Mouse (Mus musculus) bone marrow, adult 2 months (tissue): ENCODE measurements around the gene Olfr1128. TPM values are rescaled to one million over a fixed set of nuclear protein-coding genes. Genes with fewer than 3 reads are reported as not detected.
"Not testable (repeated sequence)": the region's sequence is repeated elsewhere in the genome, so short reads cannot be mapped to it uniquely, and the experiment has no call there.

Experiments used
- H3K27ac ChIP-seq: fragments of 200-500 bp; 2 replicates; pipeline ENCODE4 v1.5.1; 2012; ENCODE audit warnings: low read depth, mild to moderate bottlenecking, control low read depth, inconsistent platforms, low read length; ENCODE audit not compliant: control insufficient read depth, poor library complexity, insufficient read depth
- H3K4me1 ChIP-seq: fragments of 200-500 bp; 2 replicates; pipeline ENCODE4 v1.6.1; 2011; ENCODE audit warnings: low read length; ENCODE audit not compliant: control insufficient read depth, insufficient read depth
- H3K4me3 ChIP-seq: fragments of 200-500 bp; replicated peaks from 2 replicates; pipeline ENCODE3; 2011; ENCODE audit warnings: mild to moderate bottlenecking, low read depth, low read length, control low read depth; ENCODE audit not compliant: control insufficient read depth
- CTCF ChIP-seq: fragments of 200-500 bp; IDR thresholded peaks from 2 replicates; pipeline ENCODE4 v1.5.1; 2011; ENCODE audit warnings: low read length, control low read depth; ENCODE audit not compliant: control insufficient read depth, insufficient read depth
- POLR2A ChIP-seq: fragments of 200-500 bp; IDR thresholded peaks from 2 replicates; pipeline ENCODE4 v1.6.1; 2011; ENCODE audit warnings: low read depth, mild to moderate bottlenecking, control low read depth, low read length, borderline replicate concordance; ENCODE audit not compliant: control insufficient read depth
- WGBS: fragments of 180-500 bp; shearing (Covaris S2); methylation state at CpG from one replicate; pipeline ENCODE4 v1.1.7; 2018; 5-methylcytosine and 5-hydroxymethylcytosine counted together
- polyA plus RNA-seq: library from polyadenylated mRNA; stranded (reverse); fragments of >200 nt; gene quantifications from 2 replicates; pipeline ENCODE4 v1.2.4, GENCODE M21; 2011; ENCODE audit warnings: low replicate concordance; ENCODE audit not compliant: missing spikeins, insufficient read depth, insufficient read length

Gene Olfr1128
- polyA plus RNA-seq: not detected in 2 replicates

- 77% methylated on average over 1 of the region's 1 CpGs for WGBS
- no peak for TF ChIP-seq CTCF
- no peak for TF ChIP-seq POLR2A
- no peaks in the 10 kb centered on the region for H3K4me1 ChIP-seq
These were observed at the start of gene Olfr1128 for GRCm38 (mm10) chr2:87545442-87545841. Gene Olfr1128, minus strand, starts transcription at chr2:87545542.

GRCm38 (mm10) chr2:87573602-87574001 lies 28.3 kb upstream of the Olfr1128 start, which contains the start of gene Olfr1129:
Gene Olfr1129, plus strand, starts transcription at chr2:87573902.
- H3K4me1 ChIP-seq, H3K4me3 ChIP-seq, H3K27ac ChIP-seq: not testable (repeated sequence)
- 55% methylated on average over 1 of the region's 1 CpGs for WGBS

More at GRCm38 (mm10) chr2:87545442-87545841, at the start of gene Olfr1128:
- Histone ChIP-seq H3K4me3 (no peak within 1 kb of the TSS), H3K27ac (no peak within 1 kb of the TSS)

- no peak for TF ChIP-seq POLR2A
- no peak for TF ChIP-seq CTCF
- H3K4me1 ChIP-seq: no peaks in the 10 kb centered on the region
- H3K27ac ChIP-seq: no peak overlapping the region
- H3K4me3 ChIP-seq: no peak overlapping the region
- WGBS: 67% methylated on average over 2 of the region's 2 CpGs
These were observed 10.5 kb downstream of the Olfr1128 start for GRCm38 (mm10) chr2:87534826-87535225.

DNA sequence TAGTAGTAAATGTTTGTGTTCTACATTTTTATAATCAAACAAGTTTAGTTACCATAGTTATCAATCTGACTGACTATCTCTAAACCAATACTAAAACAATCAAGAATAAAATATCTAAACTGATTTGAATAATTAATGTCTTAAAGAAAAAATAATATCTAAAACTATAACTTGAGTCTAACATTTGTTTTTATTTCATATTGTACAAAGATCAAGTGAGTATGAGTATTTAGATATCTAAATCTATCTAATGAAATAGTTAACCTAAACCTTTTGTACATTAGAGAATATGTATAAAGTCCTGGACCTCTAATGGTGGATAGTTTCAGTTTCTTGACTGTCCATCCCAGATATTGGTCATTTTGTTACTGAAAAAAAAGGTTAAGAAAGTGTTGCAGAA lies 13.8 kb downstream of the Olfr1128 start, which contains the start of gene Olfr153:
TSS of gene Olfr153 (plus strand) at position 301 of the 400 bp plus-strand sequence.
- no peak for TF ChIP-seq CTCF
- TF ChIP-seq POLR2A: no peak
- Histone ChIP-seq H3K4me3 (no peak within 1 kb of the TSS), H3K4me1 (no peaks in the 10 kb centered on the region), H3K27ac (no peak within 1 kb of the TSS)

GRCm38 (mm10) chr2:87525899-87526616 lies 19.3 kb downstream of the Olfr1128 start:
- not testable (repeated sequence) for H3K4me3 ChIP-seq, H3K4me1 ChIP-seq, H3K27ac ChIP-seq
- 41% methylated on average over 39 of the region's 39 CpGs for WGBS

GRCm38 (mm10) chr2:87520651-87521050 lies 24.7 kb downstream of the Olfr1128 start:
- WGBS: 80% methylated on average over 4 of the region's 4 CpGs
- TF ChIP-seq CTCF (no peak), POLR2A (no peak)
- Histone ChIP-seq H3K4me1 (no peaks in the 10 kb centered on the region), H3K4me3 (no peak overlapping the region), H3K27ac (no peak overlapping the region)

GRCm38 (mm10) chr2:87516581-87516980 lies 28.8 kb downstream of the Olfr1128 start:
- Histone ChIP-seq H3K4me1 (no peaks in the 10 kb centered on the region), H3K27ac (no peak overlapping the region), H3K4me3 (no peak overlapping the region)
- 84% methylated on average over 3 of the region's 3 CpGs for WGBS
- TF ChIP-seq POLR2A (no peak), CTCF (no peak)

GRCm38 (mm10) chr2:87515457-87516060 lies 29.8 kb downstream of the Olfr1128 start:
- no peak overlapping the region for H3K27ac ChIP-seq
- H3K4me1 ChIP-seq: no peaks in the 10 kb centered on the region
- TF ChIP-seq POLR2A (no peak), CTCF (no peak)
- no peak overlapping the region for H3K4me3 ChIP-seq
- 62% methylated on average over 8 of the region's 8 CpGs for whole genome bisulfite sequencing
